Mouse (Mus musculus): ENCODE results near the gene Pard6b.

- TF ChIP-seq CTCF (IDR thresholded peaks at IDR 0.05 in 2 of 3, conservative IDR thresholded peaks at IDR 0.05 in 1 of 3; ENCODE audit: control insufficient read depth in 1 of 3, insufficient read depth in 1 of 3, low read depth in 2 of 3, low read length in 3 of 3, poor library complexity in 1 of 3, severe bottlenecking in 1 of 3) = no peak
- TF ChIP-seq POLR2AphosphoS2 (IDR thresholded peaks at IDR 0.05; ENCODE audit: low read length) = no peak
- TF ChIP-seq POLR2A (IDR thresholded peaks at IDR 0.05; ENCODE audit: control insufficient read depth in 1 of 2, insufficient read depth in 1 of 2, low read depth in 1 of 2, low read length in 2 of 2, poor library complexity in 1 of 2) = no peak
- TF ChIP-seq HCFC1 (IDR thresholded peaks at IDR 0.05; ENCODE audit: low read depth, low read length) = no peak
- no peak for TF ChIP-seq GABPA (IDR thresholded peaks at IDR 0.05; ENCODE audit: low read depth, low read length)
- no peak for TF ChIP-seq GATA1 (IDR thresholded peaks at IDR 0.05; ENCODE audit: low read depth, low read length)
- TF ChIP-seq MAFK (IDR thresholded peaks at IDR 0.05; ENCODE audit: borderline replicate concordance, low read depth, low read length) = no peak
- TF ChIP-seq EP300 (IDR thresholded peaks at IDR 0.05; ENCODE audit: low read depth in 1 of 2, low read length in 2 of 2) = no peak
- TF ChIP-seq KAT2A (conservative IDR thresholded peaks at IDR 0.05; ENCODE audit: low read depth, low read length) = no peak
- no peak for TF ChIP-seq TCF12 (IDR thresholded peaks at IDR 0.05; ENCODE audit: low read depth, low read length)
- no peak for TF ChIP-seq MEF2A (IDR thresholded peaks at IDR 0.05; ENCODE audit: extremely low read depth, insufficient replicate concordance, low read depth, low read length, poor library complexity, severe bottlenecking)
- TF ChIP-seq ZC3H11A (IDR thresholded peaks at IDR 0.05; ENCODE audit: low read depth, low read length) = no peak
Observed at GRCm38 (mm10) chr2:168078107-168078830, 2.5 kb upstream of the Pard6b start.

Data from MEL (cell line).